Mouse (Mus musculus): ENCODE results near the gene Gpr19. TPM values are rescaled to one million over a fixed set of nuclear protein-coding genes. Genes with fewer than 3 reads are reported as not detected.

The Gpr19 gene
- polyA plus RNA-seq, 1 experiment from 2014 or later, result 6.4 TPM

GRCm38 (mm10) chr6:134932486-134933206, 34.3 kb upstream of the Gpr19 start:
- Histone ChIP-seq H3K9me3 (replicated peaks; ENCODE audit: control insufficient read depth, low read length) (no peaks in the 10 kb centered on the region), H3K27ac (ENCODE audit: low read length) (no peak overlapping the region), H3K36me3 (ENCODE audit: control insufficient read depth, insufficient read depth) (peaks cover 11% of the 10 kb centered on the region), H3K27me3 (ENCODE audit: control insufficient read depth, insufficient read depth, low read depth, low read length) (no peaks in the 10 kb centered on the region), H3K4me3 (ENCODE audit: low read depth, low read length) (peak overlapping the region; percentile 86), H3K4me2 (ENCODE audit: low read depth, low read length) (peak overlapping the region; percentile 99), H3K4me1 (ENCODE audit: control insufficient read depth, low read depth, low read length) (peaks cover 32% of the 10 kb centered on the region), H3K9ac (ENCODE audit: low read depth, low read length) (peak overlapping the region; percentile 33; the same call in 1 of the 2 replicates)
- WGBS (ENCODE audit: insufficient replicate concordance), result 74% methylated on average over 12 of the region's 12 CpGs
- no peak for ATAC-seq (ENCODE audit: low read depth)

- ATAC-seq (ENCODE audit: low read depth), result no peak
- Histone ChIP-seq H3K36me3 (ENCODE audit: control insufficient read depth, insufficient read depth) (peaks cover 3% of the 10 kb centered on the region; the same call in 1 of the 2 replicates), H3K4me1 (ENCODE audit: control insufficient read depth, low read depth, low read length) (peaks cover 34% of the 10 kb centered on the region), H3K9ac (ENCODE audit: low read depth, low read length) (peak overlapping the region; percentile 94), H3K27me3 (ENCODE audit: control insufficient read depth, insufficient read depth, low read depth, low read length) (no peaks in the 10 kb centered on the region), H3K27ac (ENCODE audit: low read length) (no peak overlapping the region), H3K4me3 (ENCODE audit: low read depth, low read length) (peak overlapping the region; percentile 86), H3K4me2 (ENCODE audit: low read depth, low read length) (peak overlapping the region; percentile 99), H3K9me3 (replicated peaks; ENCODE audit: control insufficient read depth, low read length) (no peaks in the 10 kb centered on the region)
- WGBS (ENCODE audit: insufficient replicate concordance), result 85% methylated on average over 3 of the region's 3 CpGs
Measured at GRCm38 (mm10) chr6:134931146-134931545, 32.8 kb upstream of the Gpr19 start.

- ATAC-seq (ENCODE audit: low read depth), result no peak
- H3K9me3 ChIP-seq (replicated peaks; ENCODE audit: control insufficient read depth, low read length), result no peaks in the 10 kb centered on the region
- peaks cover 3% of the 10 kb centered on the region; the same call in 1 of the 2 replicates for H3K36me3 ChIP-seq (ENCODE audit: control insufficient read depth, insufficient read depth)
- H3K4me3 ChIP-seq (ENCODE audit: low read depth, low read length), result peak overlapping the region; percentile 86
- peak overlapping the region; percentile 94 for H3K9ac ChIP-seq (ENCODE audit: low read depth, low read length)
- H3K4me1 ChIP-seq (ENCODE audit: control insufficient read depth, low read depth, low read length), result peaks cover 38% of the 10 kb centered on the region
- H3K27ac ChIP-seq (ENCODE audit: low read length), result peak overlapping the region; percentile 58
- H3K4me2 ChIP-seq (ENCODE audit: low read depth, low read length), result peak overlapping the region; percentile 99
- 63% methylated on average over 7 of the region's 7 CpGs for WGBS (ENCODE audit: insufficient replicate concordance)
- H3K27me3 ChIP-seq (ENCODE audit: control insufficient read depth, insufficient read depth, low read depth, low read length), result no peaks in the 10 kb centered on the region
Measured at GRCm38 (mm10) chr6:134930383-134930782, 32.0 kb upstream of the Gpr19 start.

- Histone ChIP-seq H3K9ac (ENCODE audit: low read depth, low read length) (peak overlapping the region; percentile 94), H3K36me3 (ENCODE audit: control insufficient read depth, insufficient read depth) (0 out of 2 replicates have a peak, but pooled peaks cover 6% of the 10 kb centered on the region), H3K27ac (ENCODE audit: low read length) (peak overlapping the region; percentile 58), H3K4me3 (ENCODE audit: low read depth, low read length) (peak overlapping the region; percentile 86), H3K4me1 (ENCODE audit: control insufficient read depth, low read depth, low read length) (peaks cover 40% of the 10 kb centered on the region), H3K9me3 (replicated peaks; ENCODE audit: control insufficient read depth, low read length) (no peaks in the 10 kb centered on the region), H3K4me2 (ENCODE audit: low read depth, low read length) (peak overlapping the region; percentile 99), H3K27me3 (ENCODE audit: control insufficient read depth, insufficient read depth, low read depth, low read length) (no peaks in the 10 kb centered on the region)
- WGBS (ENCODE audit: insufficient replicate concordance), result 15% methylated on average over 4 of the region's 4 CpGs
- no peak for ATAC-seq (ENCODE audit: low read depth)
Measured at GRCm38 (mm10) chr6:134929926-134930325, 31.5 kb upstream of the Gpr19 start.

- H3K9ac ChIP-seq (ENCODE audit: low read depth, low read length), result peak overlapping the region; percentile 94
- WGBS (ENCODE audit: insufficient replicate concordance), result 0% methylated on average over 15 of the region's 15 CpGs
- peak overlapping the region; percentile 99 for H3K4me2 ChIP-seq (ENCODE audit: low read depth, low read length)
- ATAC-seq (ENCODE audit: low read depth), result peak; percentile 54
- peak overlapping the region; percentile 86 for H3K4me3 ChIP-seq (ENCODE audit: low read depth, low read length)
- peaks cover 39% of the 10 kb centered on the region for H3K4me1 ChIP-seq (ENCODE audit: control insufficient read depth, low read depth, low read length)
- H3K9me3 ChIP-seq (replicated peaks; ENCODE audit: control insufficient read depth, low read length), result no peaks in the 10 kb centered on the region
- peaks cover 7% of the 10 kb centered on the region for H3K36me3 ChIP-seq (ENCODE audit: control insufficient read depth, insufficient read depth)
- peak overlapping the region; percentile 100 for H3K27ac ChIP-seq (ENCODE audit: low read length)
- no peaks in the 10 kb centered on the region for H3K27me3 ChIP-seq (ENCODE audit: control insufficient read depth, insufficient read depth, low read depth, low read length)
Measured at GRCm38 (mm10) chr6:134928889-134929310, 30.5 kb upstream of the Gpr19 start.

GRCm38 (mm10) chr6:134928096-134928888, 29.9 kb upstream of the Gpr19 start:
- no peaks in the 10 kb centered on the region for H3K27me3 ChIP-seq (ENCODE audit: control insufficient read depth, insufficient read depth, low read depth, low read length)
- under 1% methylated on average over 63 of the region's 63 CpGs for WGBS (ENCODE audit: insufficient replicate concordance)

GRCm38 (mm10) chr6:134927595-134928095, 29.3 kb upstream of the Gpr19 start:
- H3K36me3 ChIP-seq (ENCODE audit: control insufficient read depth, insufficient read depth), result peaks cover 13% of the 10 kb centered on the region
- H3K27me3 ChIP-seq (ENCODE audit: control insufficient read depth, insufficient read depth, low read depth, low read length), result no peaks in the 10 kb centered on the region
- under 1% methylated on average over 13 of the region's 13 CpGs for WGBS (ENCODE audit: insufficient replicate concordance)
- peak overlapping the region; percentile 86 for H3K4me3 ChIP-seq (ENCODE audit: low read depth, low read length)
- H3K9me3 ChIP-seq (replicated peaks; ENCODE audit: control insufficient read depth, low read length), result no peaks in the 10 kb centered on the region
- H3K9ac ChIP-seq (ENCODE audit: low read depth, low read length), result peak overlapping the region; percentile 94
- H3K4me2 ChIP-seq (ENCODE audit: low read depth, low read length), result peak overlapping the region; percentile 99
- no peak for ATAC-seq (ENCODE audit: low read depth)
- H3K27ac ChIP-seq (ENCODE audit: low read length), result peak overlapping the region; percentile 100
- peaks cover 36% of the 10 kb centered on the region for H3K4me1 ChIP-seq (ENCODE audit: control insufficient read depth, low read depth, low read length)

More at GRCm38 (mm10) chr6:134928096-134928888, 29.9 kb upstream of the Gpr19 start:
- Histone ChIP-seq H3K4me3 (ENCODE audit: low read depth, low read length) (peak overlapping the region; percentile 86), H3K36me3 (ENCODE audit: control insufficient read depth, insufficient read depth) (peaks cover 10% of the 10 kb centered on the region), H3K4me2 (ENCODE audit: low read depth, low read length) (peak overlapping the region; percentile 99), H3K9me3 (replicated peaks; ENCODE audit: control insufficient read depth, low read length) (no peaks in the 10 kb centered on the region), H3K4me1 (ENCODE audit: control insufficient read depth, low read depth, low read length) (peaks cover 39% of the 10 kb centered on the region), H3K27ac (ENCODE audit: low read length) (peak overlapping the region; percentile 100), H3K9ac (ENCODE audit: low read depth, low read length) (peak overlapping the region; percentile 94)
- peak; percentile 79 for ATAC-seq (ENCODE audit: low read depth)

- peak overlapping the region; percentile 100 for H3K27ac ChIP-seq (ENCODE audit: low read length)
- ATAC-seq (ENCODE audit: low read depth), result peak; percentile 12
- no peaks in the 10 kb centered on the region for H3K27me3 ChIP-seq (ENCODE audit: control insufficient read depth, insufficient read depth, low read depth, low read length)
- H3K4me2 ChIP-seq (ENCODE audit: low read depth, low read length), result peak overlapping the region; percentile 99
- H3K9ac ChIP-seq (ENCODE audit: low read depth, low read length), result peak overlapping the region; percentile 94
- WGBS (ENCODE audit: insufficient replicate concordance), result under 1% methylated on average over 63 of the region's 63 CpGs
- no peaks in the 10 kb centered on the region for H3K9me3 ChIP-seq (replicated peaks; ENCODE audit: control insufficient read depth, low read length)
- H3K36me3 ChIP-seq (ENCODE audit: control insufficient read depth, insufficient read depth), result peaks cover 16% of the 10 kb centered on the region
- H3K4me3 ChIP-seq (ENCODE audit: low read depth, low read length), result peak overlapping the region; percentile 86
- peaks cover 37% of the 10 kb centered on the region for H3K4me1 ChIP-seq (ENCODE audit: control insufficient read depth, low read depth, low read length)
Measured at GRCm38 (mm10) chr6:134926803-134927594, 28.6 kb upstream of the Gpr19 start.

All from liver, embryonic 16.5 days (tissue).